Mouse (Mus musculus): ENCODE measurements around the gene Gm49378.

GRCm38 (mm10) chr14:55589771-55590448, 47.8 kb downstream of the Gm49378 start:
- TF ChIP-seq MYOD1 (IDR thresholded peaks at IDR 0.05; ENCODE audit: control insufficient read depth in 1 of 3, insufficient read length in 2 of 3, low read depth in 2 of 3) = no peak
- no peak for TF ChIP-seq TCF3 (IDR thresholded peaks at IDR 0.05; ENCODE audit: insufficient read length, low read depth)
- TF ChIP-seq CEBPB (IDR thresholded peaks at IDR 0.05; ENCODE audit: insufficient read depth, poor library complexity, severe bottlenecking) = no peak
- TF ChIP-seq POLR2A (IDR thresholded peaks at IDR 0.05; ENCODE audit: insufficient read length, low read depth) = no peak
- TF ChIP-seq USF1 (IDR thresholded peaks at IDR 0.05; ENCODE audit: low read depth) = no peak
- TF ChIP-seq REST (IDR thresholded peaks at IDR 0.05; ENCODE audit: insufficient read depth, insufficient read length) = no peak
- TF ChIP-seq E2F4 (IDR thresholded peaks at IDR 0.05; ENCODE audit: insufficient read depth) = no peak
- TF ChIP-seq MYOG (IDR thresholded peaks at IDR 0.05; ENCODE audit: control insufficient read depth in 1 of 3, insufficient read depth in 1 of 3, insufficient read length in 2 of 3, low read depth in 2 of 3) = no peak
- TF ChIP-seq MAX (IDR thresholded peaks at IDR 0.05; ENCODE audit: low read depth) = no peak
- TF ChIP-seq POLR2AphosphoS2 (IDR thresholded peaks at IDR 0.05; ENCODE audit: insufficient read length, low read depth) = no peak
- TF ChIP-seq TCF12 (IDR thresholded peaks at IDR 0.05; ENCODE audit: insufficient read depth, poor library complexity, severe bottlenecking) = no peak

Measured in myocyte (in vitro differentiated cells).